Mouse (Mus musculus): ENCODE results near the gene Ttll6.

The Ttll6 gene

DNA sequence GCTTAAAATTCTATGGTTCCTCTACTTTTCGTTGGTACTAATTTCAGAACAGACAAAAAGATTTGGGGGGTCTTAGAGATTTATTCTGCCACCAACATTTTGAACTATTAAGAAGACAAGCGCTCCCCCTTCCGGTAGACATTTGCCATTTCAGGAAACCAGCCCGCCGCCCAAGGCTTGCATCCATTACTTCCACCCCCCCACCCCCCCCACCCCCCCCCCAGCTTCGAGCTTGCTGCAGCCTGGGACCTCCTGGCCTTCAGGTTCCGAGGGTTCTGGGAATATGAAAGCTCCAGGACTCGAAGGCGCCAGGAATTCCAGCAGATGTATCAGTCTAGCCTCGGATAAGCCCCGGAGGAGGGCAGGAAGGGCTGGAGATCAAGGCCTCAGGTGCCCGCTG, 65.1 kb downstream of the Ttll6 start:
- DNase-seq = no peak

DNA sequence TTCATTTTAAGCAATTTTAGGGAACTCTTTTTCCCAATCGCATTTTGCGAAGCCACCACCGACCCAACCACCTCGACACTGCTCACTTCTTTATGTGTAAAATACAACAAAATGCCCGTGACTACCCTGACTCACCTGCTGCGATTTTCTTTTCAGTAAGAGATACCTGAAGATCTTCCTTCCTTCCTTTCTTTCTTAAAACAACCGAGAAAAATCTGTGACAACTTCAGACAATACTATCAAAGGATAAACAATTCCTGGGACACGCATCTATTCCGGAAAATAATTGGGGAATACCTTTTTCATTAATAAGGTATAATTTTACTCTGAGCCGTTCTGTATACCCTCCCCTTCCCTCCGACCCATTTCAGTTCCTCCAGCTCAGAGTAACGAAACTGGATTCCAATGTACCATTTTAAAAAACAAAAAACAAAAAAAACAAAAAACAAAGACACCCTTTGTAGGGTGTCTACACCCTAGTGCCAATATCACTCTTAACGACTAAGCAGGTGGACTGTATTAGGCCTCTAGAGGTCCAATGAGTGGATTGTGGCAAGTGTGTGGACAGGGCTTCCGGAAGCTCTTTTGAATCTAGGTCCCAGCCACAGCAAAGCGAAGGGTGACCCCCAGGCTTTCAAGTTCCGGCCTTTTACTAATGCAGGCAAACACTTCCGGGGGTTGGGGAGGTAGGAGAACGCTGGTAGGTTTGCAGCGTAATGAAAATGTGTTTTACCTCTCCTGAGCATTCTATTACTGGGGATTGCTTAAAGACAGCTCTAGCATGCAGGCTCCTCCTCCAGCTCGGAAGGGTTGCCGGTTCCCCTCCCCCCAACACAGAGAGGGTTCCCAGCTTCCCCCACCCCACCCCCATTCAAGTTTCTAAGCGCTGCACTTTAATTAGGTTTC, 65.8 kb downstream of the Ttll6 start:
- DNase-seq = no peak

DNA sequence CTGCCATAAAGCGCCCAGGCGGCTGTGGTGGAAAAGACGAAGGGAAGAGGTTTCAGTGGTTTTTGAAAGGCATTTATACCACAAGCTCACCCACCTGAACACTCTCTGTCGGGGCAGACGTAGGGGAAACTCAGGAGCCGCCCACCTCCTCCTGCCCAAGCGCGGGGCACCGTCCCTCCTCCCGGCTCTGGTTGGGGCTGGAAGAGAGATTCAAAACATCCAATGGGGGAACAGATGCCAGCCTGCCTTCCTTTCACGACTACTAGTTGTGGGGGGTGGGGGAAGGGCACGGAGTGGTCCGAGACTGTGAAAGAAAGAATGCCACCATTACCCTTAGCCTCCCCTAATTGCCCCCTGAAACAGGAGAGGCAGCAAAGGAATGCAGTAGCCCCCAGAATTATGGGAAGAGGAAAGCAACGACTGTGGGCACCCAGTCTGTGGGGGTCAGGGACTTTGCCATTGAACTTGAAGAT, 66.6 kb downstream of the Ttll6 start:
- no peak for DNase-seq

DNA sequence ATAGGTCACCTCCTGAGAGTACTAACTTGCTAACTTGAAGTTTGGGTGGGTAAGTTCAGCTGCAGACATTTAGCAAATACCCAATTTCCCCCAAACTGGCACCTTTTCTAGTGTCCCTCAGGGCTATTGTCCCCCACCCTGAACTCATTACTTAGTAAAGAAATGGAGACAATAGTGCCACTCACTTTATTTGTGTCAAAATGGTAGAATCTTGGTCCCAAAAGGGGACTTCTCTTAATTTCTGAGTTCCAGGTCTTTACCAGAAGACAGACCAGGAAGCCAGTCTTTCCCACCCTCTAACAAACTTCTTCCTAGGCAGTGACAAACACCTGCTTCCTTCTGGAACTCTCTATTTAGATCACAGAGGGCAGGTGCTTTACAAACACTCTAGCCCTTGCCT, 68.2 kb downstream of the Ttll6 start:
- DNase-seq = no peak

DNA sequence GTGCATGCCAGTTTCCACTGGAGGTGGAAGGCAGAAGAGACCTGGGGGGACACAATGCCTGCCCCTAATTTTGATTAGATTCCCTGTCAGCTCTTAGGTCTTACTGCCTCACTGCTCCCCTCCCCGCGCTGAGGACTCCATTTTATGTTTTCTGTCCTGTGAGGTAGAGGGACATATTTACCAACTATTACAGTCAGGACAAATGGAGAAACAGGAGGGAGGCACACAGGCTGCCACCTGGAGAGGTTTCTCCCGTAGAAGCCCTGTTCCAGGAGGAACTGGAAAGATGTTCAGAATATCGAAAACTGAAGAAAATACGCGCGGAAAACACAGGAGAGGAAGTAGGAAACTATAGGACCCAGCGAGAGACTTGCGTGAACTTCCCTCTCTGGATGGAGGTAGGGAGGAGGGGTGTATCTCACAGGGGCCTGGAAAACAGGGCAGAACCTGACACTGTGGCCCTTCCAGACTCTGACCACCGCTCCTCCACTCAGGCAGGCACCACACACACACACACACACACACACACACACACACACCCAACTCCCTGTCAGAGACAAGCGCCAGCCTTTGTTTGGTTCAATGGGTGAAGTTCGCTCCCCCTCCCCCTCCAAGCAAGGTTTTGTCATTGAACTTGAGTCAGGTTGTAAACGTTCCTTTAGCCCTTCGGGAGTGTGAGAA, 69.0 kb downstream of the Ttll6 start:
- DNase-seq = no peak

DNA sequence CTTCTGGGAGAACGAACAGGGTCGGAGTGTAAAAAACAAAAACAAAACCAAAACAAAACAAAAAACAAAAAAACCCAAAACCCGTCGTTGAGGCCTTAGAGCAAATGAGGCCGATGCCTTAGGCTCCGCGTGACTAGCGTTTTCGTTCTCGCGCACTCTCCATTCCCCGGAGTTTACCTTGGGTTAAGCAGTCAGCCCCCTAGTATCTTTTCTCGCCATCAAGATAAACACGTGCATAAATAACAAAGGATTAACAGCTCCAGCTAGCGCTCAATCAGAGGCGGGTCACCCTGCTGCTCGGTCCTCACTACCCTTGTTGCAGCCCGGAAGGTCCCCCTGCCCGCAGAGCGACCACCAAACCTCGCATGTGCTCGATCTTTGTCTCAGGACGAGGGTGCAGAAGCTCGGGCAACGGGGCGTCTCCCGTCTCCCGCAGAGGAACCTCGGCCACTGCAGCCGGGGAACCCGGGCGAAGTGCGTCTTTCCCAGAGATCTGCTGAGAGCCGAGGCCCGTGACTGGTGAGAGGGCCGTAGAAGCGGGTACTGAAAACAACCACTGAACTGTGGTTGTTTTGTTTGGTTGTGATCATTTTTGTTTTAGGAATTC, 69.7 kb downstream of the Ttll6 start:
- DNase-seq = no peak

DNA sequence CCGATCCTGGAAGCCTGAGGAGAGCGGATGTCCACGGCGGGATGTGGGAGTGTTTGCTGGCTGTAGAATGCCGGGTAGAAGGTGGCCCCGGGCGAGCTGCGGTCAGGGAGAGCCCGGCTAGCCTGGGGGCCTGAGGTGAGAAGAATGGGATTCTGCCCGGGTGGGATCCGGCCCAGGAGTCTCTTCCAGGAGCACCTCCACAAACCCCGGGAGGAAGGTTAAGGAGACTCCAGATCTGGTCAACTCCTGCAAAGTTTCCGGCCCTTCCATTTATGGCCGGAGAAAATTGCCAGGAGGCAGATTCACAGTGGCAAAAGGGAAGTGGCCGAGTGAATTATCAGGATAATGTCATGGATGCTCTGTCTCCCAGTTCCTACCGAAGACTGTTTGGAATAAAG, 70.2 kb downstream of the Ttll6 start:
- no peak for DNase-seq

DNA sequence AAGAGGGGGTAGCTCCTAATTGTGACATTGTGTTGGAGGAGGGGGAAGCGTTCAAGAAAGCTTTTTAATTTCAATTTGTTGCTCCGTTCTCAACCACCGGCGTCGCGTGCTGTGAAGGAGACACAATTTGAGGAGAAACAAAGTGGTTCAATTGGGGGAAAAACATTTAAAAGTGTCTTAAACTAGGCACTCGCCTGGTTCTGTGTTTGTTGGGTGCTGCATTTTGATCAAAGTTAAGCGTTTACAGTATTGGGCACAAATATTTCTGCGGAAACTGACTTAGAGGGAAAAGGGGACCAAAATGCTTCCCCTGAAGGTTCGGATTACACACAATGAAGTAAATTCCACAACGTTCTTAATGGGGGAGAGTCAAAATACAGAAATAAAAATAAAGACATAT, 70.8 kb downstream of the Ttll6 start:
- DNase-seq = no peak

DNA sequence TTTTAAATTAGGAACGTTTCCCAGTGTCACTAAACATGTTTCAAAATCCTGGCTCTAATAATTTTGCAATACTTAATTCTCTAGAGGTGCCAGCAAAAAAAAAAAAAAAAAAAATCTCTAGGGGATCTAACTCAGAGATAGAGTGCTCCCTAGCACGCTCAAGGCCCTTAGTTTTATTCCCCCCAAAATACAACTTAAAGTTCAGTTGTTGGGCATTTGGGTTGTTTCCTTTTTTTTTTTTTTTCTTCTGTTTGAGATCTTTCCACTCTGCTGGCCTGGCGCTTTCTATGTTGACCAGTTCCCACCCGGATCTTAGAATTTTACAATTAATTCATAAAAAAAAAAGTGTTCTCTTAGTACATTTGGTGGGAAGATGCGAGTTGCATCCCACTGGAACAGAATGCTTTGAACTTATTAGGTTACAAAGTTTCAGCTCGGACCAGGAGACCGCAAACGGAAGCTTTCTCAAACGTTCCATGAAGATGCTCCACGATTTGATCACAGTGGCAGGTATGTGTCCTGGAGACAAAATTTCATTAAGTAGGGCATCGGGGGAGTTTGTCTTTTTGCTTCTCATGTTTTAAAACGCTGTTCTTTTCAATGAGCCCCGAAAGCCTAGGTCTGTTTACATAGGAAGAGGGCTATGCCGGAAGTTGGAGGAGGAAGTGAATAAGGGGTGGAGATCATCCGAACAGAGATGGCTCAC, 72.0 kb downstream of the Ttll6 start:
- DNase-seq = no peak
